Mouse (Mus musculus): Measurements from ENCODE around the gene Pip4k2c.

GRCm38 (mm10) chr10:127167614-127168192, 43.7 kb downstream of the Pip4k2c start:
- no peak for TF ChIP-seq CTCF (IDR thresholded peaks at IDR 0.05)
- no peak for TF ChIP-seq EP300 (IDR thresholded peaks at IDR 0.05)
